Mouse (Mus musculus): ENCODE results near the gene Epdr1.
"Not testable (repeated sequence)": the region's sequence is repeated elsewhere in the genome, so short reads cannot be mapped to it uniquely, and the experiment has no call there.

- not testable (repeated sequence) for TF ChIP-seq EP300, CTCF (IDR thresholded peaks at IDR 0.05)
Measured at GRCm38 (mm10) chr13:19574723-19575122, 45.0 kb downstream of the Epdr1 start.

All from lung, postnatal 0 days (tissue).